Mouse (Mus musculus) erythroblast, embryonic 14.5 days (primary cell): Measurements from ENCODE around the gene Rnf149.

ENCODE experiments used
- GATA1 ChIP-seq: IDR thresholded peaks from 2 replicates; pipeline ENCODE4 v1.6.1; 2012; ENCODE audit warnings: low read length, inconsistent platforms, mixed read lengths
- TAL1 ChIP-seq: IDR thresholded peaks from 3 replicates; pipeline ENCODE4 v1.6.1; 2012; ENCODE audit warnings: low read length, inconsistent platforms, mixed read lengths

DNA sequence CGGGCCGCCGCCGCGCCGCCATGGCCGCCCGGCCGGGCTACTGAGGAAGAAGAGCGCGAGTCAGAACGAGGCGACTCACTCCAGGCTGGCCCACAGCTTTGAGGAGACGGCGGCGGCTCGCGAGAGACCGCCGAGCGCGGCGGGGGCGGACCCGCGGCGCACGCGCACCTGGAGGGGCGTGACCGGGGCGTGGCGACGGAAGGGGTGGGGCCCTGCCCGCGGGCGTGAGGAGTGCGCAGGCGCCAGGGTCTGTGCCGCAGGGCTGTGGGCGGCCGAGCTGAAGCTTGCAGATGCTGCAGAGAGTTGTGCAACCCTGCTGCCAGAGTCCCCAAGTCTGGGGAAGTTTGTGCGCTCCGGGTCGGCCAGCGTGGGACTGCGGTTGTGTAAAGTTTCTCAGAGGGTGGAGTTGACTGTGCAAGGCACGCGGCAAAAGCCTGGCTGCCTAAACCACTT lies at the start of gene Rnf149:
- TF ChIP-seq GATA1 (no peak), TAL1 (no peak)
